Mouse (Mus musculus) neural tube, embryonic 14.5 days (tissue): ENCODE measurements at regions not wholly inside any gene's neighbourhood (a gene's known extent, or its start where the extent isn't known, plus 50 kb on each side); places are given as distances from the start of the nearest gene placed in this dataset.
A peak's percentile ranks its signal among the peaks of the same experiment; 100 is the strongest.

Experiments
- ATAC-seq: fragments of 200-750 bp; cut with Nextera tagmentation; 2 replicates; pipeline ENCODE4 v1.8.0; 2017; ENCODE audit warnings: low read depth, mild to moderate bottlenecking, moderate TSS enrichment, moderate library complexity
- H3K27ac ChIP-seq: fragments of 300-500 bp; sonication (generic); 2 replicates; pipeline ENCODE4 v1.5.1; 2014; ENCODE audit warnings: low read depth, mild to moderate bottlenecking, control low read depth, low read length, moderate library complexity, mixed read lengths
- H3K27me3 ChIP-seq: fragments of 300-500 bp; sonication (generic); 2 replicates; pipeline ENCODE4 v1.6.1; 2014; ENCODE audit warnings: low read length; ENCODE audit not compliant: control insufficient read depth, insufficient read depth
- H3K36me3 ChIP-seq: fragments of 300-500 bp; sonication (generic); 2 replicates; pipeline ENCODE4 v1.6.1; 2014; ENCODE audit warnings: low read length, mixed read lengths; ENCODE audit not compliant: control insufficient read depth, insufficient read depth
- H3K4me1 ChIP-seq: fragments of 300-500 bp; sonication (generic); 2 replicates; pipeline ENCODE4 v1.6.1; 2014; ENCODE audit warnings: low read length; ENCODE audit not compliant: control insufficient read depth, insufficient read depth
- H3K4me2 ChIP-seq: fragments of 300-500 bp; sonication (generic); 2 replicates; pipeline ENCODE4 v1.6.1; 2014; ENCODE audit warnings: mild to moderate bottlenecking, low read depth, low read length, control low read depth
- H3K4me3 ChIP-seq: fragments of 300-500 bp; sonication (generic); 2 replicates; pipeline ENCODE4 v1.5.1; 2014; ENCODE audit warnings: low read depth, low read length, control low read depth, mixed read lengths
- H3K9ac ChIP-seq: fragments of 300-500 bp; sonication (generic); replicated peaks from 2 replicates; pipeline ENCODE4 v1.6.1; 2014; ENCODE audit warnings: low read depth, mild to moderate bottlenecking, control low read depth, low read length, mixed read lengths
- H3K9me3 ChIP-seq: fragments of 300-500 bp; sonication (generic); 2 replicates; pipeline ENCODE4 v1.6.1; 2016; ENCODE audit warnings: low read length; ENCODE audit not compliant: control insufficient read depth
- WGBS: fragments of 180-500 bp; shearing (Covaris S2); extraction: QIAGEN DNeasy Blood & Tissue Kit; methylation state at CpG from one replicate; pipeline ENCODE4 v1.1.7; 2014; 5-methylcytosine and 5-hydroxymethylcytosine counted together

- no peak for ATAC-seq
- Histone ChIP-seq H3K4me3 (no peak overlapping the region), H3K27me3 (no peaks in the 10 kb centered on the region), H3K36me3 (no peaks in the 10 kb centered on the region), H3K4me2 (no peak overlapping the region), H3K4me1 (no peaks in the 10 kb centered on the region), H3K9ac (no peak overlapping the region), H3K9me3 (no peaks in the 10 kb centered on the region), H3K27ac (no peak overlapping the region)
- 72% methylated on average over 1 of the region's 1 CpGs for WGBS
Observed at GRCm38 (mm10) chr6:59488386-59488785, 62.3 kb upstream of the Gprin3 start.

- Histone ChIP-seq H3K9ac (no peak overlapping the region), H3K27ac (no peak overlapping the region), H3K4me3 (no peak overlapping the region), H3K4me1 (no peaks in the 10 kb centered on the region), H3K4me2 (no peak overlapping the region), H3K9me3 (no peaks in the 10 kb centered on the region), H3K27me3 (no peaks in the 10 kb centered on the region), H3K36me3 (no peaks in the 10 kb centered on the region)
- no peak for ATAC-seq
- 91% methylated on average over 3 of the region's 3 CpGs for WGBS
Observed at GRCm38 (mm10) chr6:59484004-59484403, 57.9 kb upstream of the Gprin3 start.

- Histone ChIP-seq H3K4me1 (no peaks in the 10 kb centered on the region), H3K4me3 (no peak overlapping the region), H3K9ac (no peak overlapping the region), H3K9me3 (no peaks in the 10 kb centered on the region), H3K27me3 (no peaks in the 10 kb centered on the region), H3K27ac (no peak overlapping the region), H3K36me3 (no peaks in the 10 kb centered on the region), H3K4me2 (no peak overlapping the region)
- WGBS = 24% methylated on average over 3 of the region's 3 CpGs
- ATAC-seq = peak; percentile 78; the same call in 1 of the 2 replicates
Observed at GRCm38 (mm10) chr6:59483587-59483986, 57.5 kb upstream of the Gprin3 start.
